Mouse (Mus musculus) midbrain, embryonic 15.5 days (tissue): ENCODE measurements around the gene Pros1. TPM values are rescaled to one million over a fixed set of nuclear protein-coding genes. Genes with fewer than 3 reads are reported as not detected.

Source experiments
- ATAC-seq: fragments of 200-750 bp; cut with Nextera tagmentation; replicated peaks from 2 replicates; pipeline ENCODE4 v1.8.0; 2017; ENCODE audit warnings: moderate TSS enrichment
- H3K27ac ChIP-seq: fragments of 300-500 bp; sonication (generic); 2 replicates; pipeline ENCODE4 v1.5.1; 2015; ENCODE audit warnings: mild to moderate bottlenecking, inconsistent platforms
- H3K27me3 ChIP-seq: fragments of 300-500 bp; sonication (generic); replicated peaks from 2 replicates; pipeline ENCODE4 v1.6.1; 2015; ENCODE audit warnings: inconsistent platforms
- H3K36me3 ChIP-seq: fragments of 300-500 bp; sonication (generic); replicated peaks from 2 replicates; pipeline ENCODE4 v1.6.1; 2015; ENCODE audit warnings: inconsistent platforms
- H3K4me1 ChIP-seq: fragments of 300-500 bp; sonication (generic); 2 replicates; pipeline ENCODE4 v1.6.1; 2015; ENCODE audit warnings: inconsistent platforms
- H3K4me2 ChIP-seq: fragments of 300-500 bp; sonication (generic); 2 replicates; pipeline ENCODE4 v1.6.1; 2015; ENCODE audit warnings: inconsistent platforms, mild to moderate bottlenecking, moderate library complexity
- H3K4me3 ChIP-seq: fragments of 300-500 bp; sonication (generic); 2 replicates; pipeline ENCODE4 v1.5.1; 2015; ENCODE audit warnings: mild to moderate bottlenecking, inconsistent platforms
- H3K9ac ChIP-seq: fragments of 300-500 bp; sonication (generic); 2 replicates; pipeline ENCODE4 v1.6.1; 2015; ENCODE audit warnings: mild to moderate bottlenecking, inconsistent platforms
- H3K9me3 ChIP-seq: fragments of 300-500 bp; sonication (generic); 2 replicates; pipeline ENCODE4 v1.6.1; 2016; ENCODE audit warnings: inconsistent platforms
- WGBS: fragments of 180-500 bp; shearing (Covaris S2); methylation state at CpG from one replicate; pipeline ENCODE4 v1.1.7; 2015; ENCODE audit warnings: mixed read lengths; 5-methylcytosine and 5-hydroxymethylcytosine counted together
- microRNA-seq: library from miRNA; unstranded; fragments of <30 nt; microRNA quantifications from one replicate; pipeline ENCODE4, GENCODE M21; 2016
- polyA plus RNA-seq: library from polyadenylated mRNA; unstranded; fragments of >200 nt; fragmentation: Nextera tagmentation; extraction: Ambion mirVana; gene quantifications from 2 replicates; pipeline ENCODE4 v1.2.1, GENCODE M21; 2015

The Pros1 gene
- polyA plus RNA-seq, 1 experiment from 2014 or later, result 9.1 TPM

DNA sequence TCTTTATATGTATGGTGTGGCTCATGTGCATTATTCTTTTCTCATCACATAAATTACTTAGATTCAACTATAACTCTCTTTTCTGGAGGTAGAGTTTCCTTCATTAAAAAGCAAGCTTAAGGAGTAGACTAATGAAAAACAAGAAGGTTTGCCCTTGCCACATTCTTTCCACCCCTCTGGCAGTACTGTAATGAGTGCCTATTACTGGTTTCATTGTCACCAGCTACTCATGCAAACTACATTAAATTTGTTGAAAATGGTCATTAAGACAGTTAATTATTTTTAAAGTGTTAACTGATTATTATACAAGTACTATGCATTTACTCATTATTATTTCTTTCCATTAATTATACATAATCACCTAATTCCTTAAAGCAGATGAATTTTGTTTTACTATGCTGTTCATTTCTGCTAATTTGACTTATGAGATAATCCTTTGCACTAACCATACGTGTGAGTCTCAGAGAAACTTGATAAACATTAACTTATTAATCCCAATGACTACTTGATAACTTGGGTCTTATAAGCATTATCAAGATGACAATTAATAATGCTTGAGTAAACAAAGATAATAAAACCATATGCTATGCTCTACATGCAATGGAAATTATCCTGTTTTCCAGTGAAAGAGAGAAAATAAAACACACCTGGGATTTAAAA lies 117.7 kb downstream of the Pros1 start:
- Histone ChIP-seq H3K4me3 (no peak overlapping the region), H3K4me2 (no peak overlapping the region), H3K4me1 (no peaks in the 10 kb centered on the region), H3K27me3 (no peaks in the 10 kb centered on the region), H3K9me3 (no peaks in the 10 kb centered on the region), H3K36me3 (no peaks in the 10 kb centered on the region), H3K9ac (no peak overlapping the region), H3K27ac (no peak overlapping the region)
- WGBS, result 65% methylated on average over 1 of the region's 1 CpGs
- ATAC-seq, result no peak

DNA sequence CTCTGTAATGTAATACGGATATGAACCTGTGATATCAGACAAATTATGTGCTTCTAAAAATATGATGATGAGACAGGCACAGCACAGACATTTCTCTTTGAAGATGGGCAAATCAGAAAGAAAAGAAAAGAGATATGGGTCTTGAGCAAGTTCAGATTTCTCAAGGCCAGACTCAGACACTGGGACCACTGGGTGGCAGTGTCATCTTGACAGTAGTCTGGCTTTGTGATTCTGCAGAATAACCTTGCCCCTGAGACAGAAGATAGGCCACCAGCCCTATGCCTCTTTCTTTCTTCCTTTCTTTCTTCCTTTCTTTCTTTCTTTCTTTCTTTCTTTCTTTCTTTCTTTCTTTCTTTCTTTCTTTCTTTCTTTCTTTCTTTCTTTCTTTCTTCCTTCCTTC lies 120.8 kb downstream of the Pros1 start:
- Histone ChIP-seq H3K4me2 (no peak overlapping the region), H3K36me3 (no peaks in the 10 kb centered on the region), H3K27me3 (no peaks in the 10 kb centered on the region), H3K9ac (no peak overlapping the region), H3K4me3 (no peak overlapping the region), H3K4me1 (no peaks in the 10 kb centered on the region), H3K27ac (no peak overlapping the region), H3K9me3 (no peaks in the 10 kb centered on the region)
- 86% methylated on average over 1 of the region's 1 CpGs for WGBS
- no peak for ATAC-seq

Small RNAs within 50 kb of the gene (microRNA-seq; reads per million reads assigned to microRNA genes)
- not detected for gene Gm25986

Other genes with a start within 250 kb of the Pros1 start
- gene Nsun3, start 67.5 kb upstream of the Pros1 start, polyA plus RNA-seq, result 11.6 and 11.7 TPM in 2 replicates
- gene Stx19, start 39.6 kb upstream of the Pros1 start, polyA plus RNA-seq, result 0.49 and 0.50 TPM in 2 replicates
- 15.9 and 16.7 TPM in 2 replicates for gene Arl13b, start 7.3 kb upstream of the Pros1 start, polyA plus RNA-seq